Mouse (Mus musculus) ES-Bruce4 (cell line): ENCODE measurements around the gene Theg.

ENCODE experiments used
- CTCF ChIP-seq: IDR thresholded peaks from one replicate; pipeline ENCODE4 v1.8.1; 2011; ENCODE audit warnings: low read depth, low read length
- EP300 ChIP-seq: IDR thresholded peaks from 2 replicates; pipeline ENCODE4 v1.6.1; 2011; ENCODE audit warnings: low read depth, low read length; ENCODE audit not compliant: insufficient read depth
- POLR2A ChIP-seq: IDR thresholded peaks from one replicate; pipeline ENCODE4 v1.8.1; 2011; ENCODE audit warnings: low read length; ENCODE audit not compliant: insufficient read depth

GRCm38 (mm10) chr10:79548546-79548945, 38.6 kb downstream of the Theg start:
- TF ChIP-seq EP300 = no peak
- no peak for TF ChIP-seq POLR2A
- no peak for TF ChIP-seq CTCF
